Mouse (Mus musculus) right cerebral cortex, postnatal 36 days (tissue): Measurements from ENCODE around the gene Rps21.

Source experiments
- DNase-seq, 2 experiments: peaks; one replicate each; pipeline ENCODE4 v3.0.0; 2022; ENCODE audit warnings: low spot score in 2 of 2, mixed read lengths in 1 of 2

Gene Rps21

GRCm38 (mm10) chr2:180229129-180229528, 28.0 kb upstream of the Rps21 start:
- DNase-seq, result no peak

- DNase-seq, result no peak
Measured at GRCm38 (mm10) chr2:180230482-180230881, 26.7 kb upstream of the Rps21 start.

GRCm38 (mm10) chr2:180233101-180233904, 23.9 kb upstream of the Rps21 start:
- DNase-seq, result no peak

- no peak for DNase-seq
Measured at GRCm38 (mm10) chr2:180234353-180234752, 22.8 kb upstream of the Rps21 start.

GRCm38 (mm10) chr2:180234980-180235379, 22.2 kb upstream of the Rps21 start:
- DNase-seq, result no peak

GRCm38 (mm10) chr2:180235788-180236187, 21.4 kb upstream of the Rps21 start:
- DNase-seq, result no peak

- DNase-seq, result no peak
Measured at GRCm38 (mm10) chr2:180236500-180236899, 20.7 kb upstream of the Rps21 start.

GRCm38 (mm10) chr2:180236930-180237329, 20.2 kb upstream of the Rps21 start:
- DNase-seq, result no peak

GRCm38 (mm10) chr2:180237601-180238345, 19.4 kb upstream of the Rps21 start:
- no peak for DNase-seq

- no peak for DNase-seq
Measured at GRCm38 (mm10) chr2:180238591-180238990, 18.6 kb upstream of the Rps21 start.

- no peak for DNase-seq
Measured at GRCm38 (mm10) chr2:180243108-180243507, 14.1 kb upstream of the Rps21 start.

- DNase-seq, result no peak
Measured at GRCm38 (mm10) chr2:180247916-180248315, 9.3 kb upstream of the Rps21 start.

GRCm38 (mm10) chr2:180248947-180249660, 8.1 kb upstream of the Rps21 start:
- no peak for DNase-seq

- DNase-seq, result peak in 1 of 2 experiments; percentile 67
Measured at GRCm38 (mm10) chr2:180250930-180251611, 6.1 kb upstream of the Rps21 start.

- no peak for DNase-seq
Measured at GRCm38 (mm10) chr2:180251838-180252237, 5.3 kb upstream of the Rps21 start.

GRCm38 (mm10) chr2:180254436-180255209, 2.6 kb upstream of the Rps21 start:
- no peak for DNase-seq

GRCm38 (mm10) chr2:180255701-180256100, 1.5 kb upstream of the Rps21 start:
- DNase-seq, result no peak

- DNase-seq, result no peak
Measured at GRCm38 (mm10) chr2:180256296-180257000, 729 bp upstream of the Rps21 start.

GRCm38 (mm10) chr2:180257963-180258865, 1.0 kb downstream of the Rps21 start:
- DNase-seq, result no peak
